Mouse (Mus musculus) large intestine, adult 2 months (tissue): ENCODE measurements around the gene Col6a2. TPM values are rescaled to one million over a fixed set of nuclear protein-coding genes. Genes with fewer than 3 reads are reported as not detected.

Source experiments
- DNase-seq: peaks from one replicate; pipeline ENCODE4 v3.0.0-alpha.2; 2012; ENCODE audit warnings: low read depth, low spot score
- WGBS: fragments of 180-500 bp; shearing (Covaris S2); methylation state at CpG from one replicate; pipeline ENCODE4 v1.1.7; 2018; 5-methylcytosine and 5-hydroxymethylcytosine counted together
- polyA plus RNA-seq: library from polyadenylated mRNA; depleted of rRNA; stranded (reverse); fragments of >200 nt; gene quantifications from 2 replicates; pipeline ENCODE4 v1.2.3, GENCODE M21; 2012; rRNA removed

Col6a2 gene
- polyA plus RNA-seq: 69.1 and 98.4 TPM in 2 replicates

GRCm38 (mm10) chr10:76622928-76623680, at the start of gene Col6a2:
Col6a2 (minus strand) TSS chr10:76623630.
- DNase-seq: peak; percentile 14
- 4% methylated on average over 31 of the region's 31 CpGs for WGBS

GRCm38 (mm10) chr10:76671939-76672338, 48.5 kb upstream of the Col6a2 start:
- 86% methylated on average over 9 of the region's 9 CpGs for WGBS
- no peak for DNase-seq

- 56% methylated on average over 7 of the region's 7 CpGs for WGBS
- no peak for DNase-seq
These were observed 45.5 kb upstream of the Col6a2 start for GRCm38 (mm10) chr10:76668947-76669284.

- no peak for DNase-seq
- 81% methylated on average over 4 of the region's 4 CpGs for WGBS
These were observed 45.0 kb upstream of the Col6a2 start for GRCm38 (mm10) chr10:76668261-76668946.

DNA sequence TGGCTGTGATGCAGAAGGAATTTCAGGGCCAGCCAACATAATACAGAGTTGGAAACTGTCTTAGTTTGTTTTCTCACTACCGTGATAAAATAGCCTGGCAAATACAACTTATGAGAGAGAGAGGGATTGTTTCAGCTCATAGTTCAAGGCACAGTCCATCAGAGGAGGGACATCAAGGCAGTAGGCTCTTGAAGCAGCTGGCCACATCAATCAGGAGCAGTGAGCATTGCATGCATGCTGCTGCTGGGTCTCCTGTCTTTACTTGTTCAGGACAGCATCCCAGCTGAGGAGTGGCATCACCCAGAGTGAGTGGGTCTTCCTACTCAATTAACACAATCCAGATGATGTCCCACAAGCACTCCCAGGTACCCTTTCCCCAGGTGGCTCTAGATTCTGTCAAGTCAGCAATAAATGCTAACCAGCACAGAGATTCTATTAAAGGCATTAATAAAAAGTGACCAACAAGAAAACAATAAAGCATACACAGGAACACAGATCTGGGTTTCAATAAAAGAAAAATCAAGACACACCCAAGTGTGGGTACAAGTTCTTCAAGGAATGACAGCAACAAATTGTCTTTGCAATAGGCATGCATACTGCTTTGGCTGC, 43.9 kb upstream of the Col6a2 start:
- DNase-seq: no peak
- WGBS: 66% methylated on average over 1 of the region's 1 CpGs

DNA sequence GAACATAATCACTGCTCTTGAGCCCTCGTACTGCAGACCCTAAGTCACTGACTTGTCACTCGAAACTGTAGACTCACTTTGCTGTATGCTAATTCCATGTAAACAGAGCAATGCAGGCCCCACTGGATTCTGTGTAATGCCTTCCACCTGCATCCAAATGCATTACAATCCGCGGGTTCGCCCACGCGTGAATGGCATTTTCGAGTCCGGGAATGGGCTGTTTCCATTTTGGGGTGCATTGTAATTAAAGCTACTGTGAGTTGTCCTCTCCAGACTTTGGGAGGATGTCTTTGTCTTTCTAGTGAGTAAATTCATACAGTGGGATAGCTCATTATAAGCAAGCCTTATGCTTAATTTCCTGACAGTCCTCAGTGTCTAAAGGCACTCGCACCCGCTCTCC, 42.1 kb upstream of the Col6a2 start:
- no peak for DNase-seq
- WGBS: 91% methylated on average over 11 of the region's 11 CpGs

DNA sequence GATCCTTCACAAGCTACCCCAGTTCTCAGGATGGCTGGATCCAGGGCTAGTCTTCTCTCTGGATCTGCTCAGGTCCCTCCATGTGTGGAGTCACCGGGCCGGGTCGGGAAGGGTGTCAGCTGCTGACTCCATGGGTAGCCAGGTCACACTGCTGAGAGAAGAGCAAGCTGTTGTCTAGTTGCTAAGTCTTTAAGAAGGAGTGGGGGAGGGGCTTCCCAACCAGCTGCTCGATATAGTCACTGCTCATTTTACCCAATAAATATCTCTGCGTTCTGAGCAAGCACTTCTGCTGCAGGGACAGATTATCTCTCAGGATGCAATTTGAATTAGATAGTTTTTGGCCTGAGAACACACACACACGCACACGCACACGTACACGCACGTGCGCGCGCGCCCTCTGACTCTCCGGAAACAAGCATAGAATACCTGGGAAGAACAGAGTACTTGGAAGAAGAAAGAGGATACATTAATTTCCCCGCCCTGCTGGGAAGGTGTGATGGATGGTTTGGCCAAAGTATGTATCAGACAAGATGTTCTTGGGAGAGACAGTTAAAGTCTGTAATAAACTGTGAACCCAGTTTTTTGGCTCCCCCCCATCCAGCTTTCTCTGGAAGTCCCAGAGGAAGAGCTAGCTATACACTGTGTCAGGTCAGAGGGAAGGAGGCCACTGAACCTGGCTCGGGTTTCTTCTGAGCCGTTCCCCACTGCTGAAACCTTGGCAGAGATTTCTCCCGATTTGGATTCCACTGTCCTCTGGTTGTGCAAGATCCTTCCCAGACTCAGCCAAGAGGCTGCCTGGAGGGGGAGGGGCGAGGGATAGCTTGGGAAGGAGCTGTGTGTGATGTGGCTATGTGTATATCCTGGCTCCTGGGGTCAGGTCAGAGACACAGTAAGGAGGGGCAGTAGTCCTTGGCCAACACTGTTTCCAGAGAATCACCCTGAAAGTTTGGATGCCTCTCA, 41.0 kb upstream of the Col6a2 start:
- no peak for DNase-seq
- 68% methylated on average over 20 of the region's 20 CpGs for WGBS

GRCm38 (mm10) chr10:76653345-76654336, 30.2 kb upstream of the Col6a2 start:
- no peak for DNase-seq
- WGBS: 62% methylated on average over 11 of the region's 11 CpGs

GRCm38 (mm10) chr10:76650662-76651342, 27.4 kb upstream of the Col6a2 start:
- DNase-seq: no peak
- 49% methylated on average over 12 of the region's 12 CpGs for WGBS

DNA sequence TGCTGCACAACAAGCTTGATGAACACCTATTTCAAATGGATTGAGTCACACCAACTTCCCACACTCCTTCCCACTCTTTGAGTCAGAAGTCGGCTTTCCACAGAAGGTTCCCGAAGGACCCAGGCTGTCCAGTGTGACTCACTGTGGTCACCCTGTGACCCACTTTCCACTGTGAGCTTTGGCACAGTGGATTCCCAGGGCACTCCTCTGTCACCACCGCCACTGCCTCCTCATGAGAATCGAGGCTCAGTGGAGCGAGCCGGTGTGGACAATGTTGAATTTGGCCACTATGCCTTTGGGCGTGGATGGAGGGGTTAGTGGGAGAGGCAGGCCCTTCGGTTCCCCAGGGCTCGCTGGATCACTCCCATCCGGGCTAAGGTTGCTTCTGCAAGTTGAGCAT, 25.3 kb upstream of the Col6a2 start:
- DNase-seq: no peak
- 79% methylated on average over 10 of the region's 10 CpGs for WGBS

DNA sequence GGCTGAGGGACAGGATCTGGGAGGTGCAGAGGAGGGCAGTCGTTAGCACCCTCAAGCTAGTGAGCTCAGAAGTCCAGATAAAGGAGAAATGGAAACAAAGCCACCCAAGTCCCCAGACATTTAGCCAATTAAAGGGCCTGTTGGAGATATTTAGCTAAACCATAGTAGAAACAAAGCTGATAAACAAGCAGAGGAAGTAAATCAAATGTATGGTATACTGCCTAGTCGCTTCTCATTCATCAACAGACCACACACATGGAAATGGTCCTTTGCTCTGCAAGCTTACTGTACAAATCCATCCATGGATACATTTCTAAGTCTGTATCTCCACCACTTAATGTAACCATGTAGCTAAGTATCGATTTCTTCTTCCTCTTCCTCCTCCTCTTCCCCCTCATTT, 24.0 kb upstream of the Col6a2 start:
- WGBS: 57% methylated on average over 3 of the region's 3 CpGs
- no peak for DNase-seq

- 83% methylated on average over 4 of the region's 4 CpGs for WGBS
- DNase-seq: no peak
These were observed 22.3 kb upstream of the Col6a2 start for GRCm38 (mm10) chr10:76645686-76646085.

- DNase-seq: no peak
These were observed 21.6 kb upstream of the Col6a2 start for GRCm38 (mm10) chr10:76645066-76645465.

DNA sequence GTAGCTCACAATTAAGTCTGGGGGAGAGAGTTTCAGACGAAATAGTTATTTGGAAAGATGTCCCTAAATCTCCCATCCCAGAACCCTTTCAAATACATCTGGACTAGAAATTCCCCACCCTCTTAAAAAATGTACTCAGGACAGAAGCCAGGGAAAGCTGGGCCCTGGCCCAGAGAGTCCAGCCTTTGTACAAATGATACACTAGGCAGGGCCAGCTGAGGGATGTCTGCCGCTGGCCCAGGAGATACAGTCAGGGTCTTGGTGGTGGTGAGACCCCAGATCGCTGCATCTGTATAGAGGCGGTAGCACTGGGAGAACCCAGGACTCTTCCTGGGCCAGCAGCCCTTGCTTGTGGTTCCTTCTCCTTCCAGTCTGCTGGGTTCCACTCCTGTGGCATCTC, 20.6 kb upstream of the Col6a2 start:
- 69% methylated on average over 4 of the region's 4 CpGs for WGBS
- DNase-seq: no peak

DNA sequence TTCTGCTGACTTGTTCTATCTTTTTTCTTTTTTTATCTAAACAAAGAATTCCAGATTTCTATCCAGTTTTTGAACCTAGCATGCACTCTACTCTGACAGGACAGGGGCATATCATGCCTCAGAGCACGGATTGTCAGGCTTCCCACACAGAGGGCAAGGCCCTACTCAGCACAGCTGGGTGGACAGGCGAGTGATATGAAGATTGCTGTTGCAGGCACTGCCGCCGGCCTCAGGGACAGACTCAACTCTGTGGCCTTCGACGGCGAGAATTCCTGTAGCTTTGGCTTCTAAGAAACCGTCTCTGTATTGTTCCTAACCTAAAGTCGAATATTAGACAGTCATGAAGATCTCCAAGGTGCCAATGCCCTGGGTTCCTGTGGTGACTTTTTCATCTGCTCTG, 20.0 kb upstream of the Col6a2 start:
- no peak for DNase-seq
- 66% methylated on average over 9 of the region's 9 CpGs for WGBS

DNA sequence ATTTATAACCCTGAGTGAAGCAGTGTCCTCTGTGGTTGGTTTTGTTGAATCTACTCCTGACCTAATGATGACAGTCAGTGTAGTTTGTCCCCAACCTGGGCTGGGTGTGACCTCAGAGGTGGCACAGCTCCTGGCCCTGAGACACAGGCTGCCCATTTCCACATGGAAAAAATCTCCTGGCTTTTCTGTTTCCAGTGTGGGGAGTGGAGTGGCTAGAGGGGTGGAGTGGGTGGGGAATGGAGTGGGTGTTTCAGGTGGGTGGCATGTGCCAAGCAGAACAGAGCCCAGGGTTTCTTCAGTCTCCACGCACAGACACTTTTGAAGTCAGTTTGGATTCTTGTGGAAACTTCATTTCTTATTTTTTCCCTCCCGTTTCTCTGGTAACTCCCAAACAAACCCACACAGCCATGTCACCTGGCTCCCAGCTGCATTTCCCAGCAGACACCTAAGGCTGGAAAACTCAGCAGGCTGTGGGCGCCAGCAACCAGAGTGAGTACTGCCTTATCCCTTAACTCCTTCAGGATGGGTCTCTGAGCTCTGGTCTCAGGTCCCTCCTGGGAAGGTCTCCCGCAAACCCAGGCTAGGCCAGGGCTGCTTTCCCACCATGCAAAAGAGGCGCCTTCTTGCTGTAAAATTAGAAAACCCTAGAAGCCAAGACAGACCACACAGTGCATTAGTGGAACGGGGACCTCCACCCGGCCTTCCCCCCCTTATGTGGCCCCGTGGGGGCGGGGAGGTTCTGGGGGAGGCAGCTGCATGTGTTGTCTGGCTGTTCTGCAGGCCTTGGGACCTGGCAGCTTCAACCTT, 19.4 kb upstream of the Col6a2 start:
- no peak for DNase-seq
- 57% methylated on average over 9 of the region's 9 CpGs for WGBS

- no peak for DNase-seq
- WGBS: 78% methylated on average over 13 of the region's 13 CpGs
These were observed 18.6 kb upstream of the Col6a2 start for GRCm38 (mm10) chr10:76641894-76642627.
